Mouse (Mus musculus) mouse trophoblast stem cell (cell line): ENCODE measurements around the gene Emilin1.
"Not testable (repeated sequence)": the region's sequence is repeated elsewhere in the genome, so short reads cannot be mapped to it uniquely, and the experiment has no call there.

Source experiments
- in situ Hi-C, 2 experiments: fragments of 300-500 bp; cut with MseI, MboI; formaldehyde crosslinking; loops; 2 replicates in 1 of 2; 3 replicates in 1 of 2; pipeline ENCODE4 v1.15.1; 2025

The Emilin1 gene

GRCm38 (mm10) chr5:30913060-30913841 is at the start of gene Emilin1:
Gene Emilin1 (plus strand): TSS chr5:30913402.
- in situ Hi-C loops, result no loop called here

GRCm38 (mm10) chr5:30863852-30864251 is 49.4 kb upstream of the Emilin1 start:
- in situ Hi-C loops, result no loop called here

- in situ Hi-C loops, result no loop called here
Observed at GRCm38 (mm10) chr5:30864322-30864721, 48.9 kb upstream of the Emilin1 start.

GRCm38 (mm10) chr5:30866871-30867270 is 46.3 kb upstream of the Emilin1 start:
- in situ Hi-C loops, result no loop called here

GRCm38 (mm10) chr5:30867712-30868111 is 45.5 kb upstream of the Emilin1 start, which contains the start of gene Tmem214:
Gene Tmem214 (plus strand): TSS chr5:30868012.
- in situ Hi-C loops, result no loop called here

GRCm38 (mm10) chr5:30868981-30869380 is 44.2 kb upstream of the Emilin1 start:
- in situ Hi-C loops, result no loop called here

GRCm38 (mm10) chr5:30869405-30870130 is 43.6 kb upstream of the Emilin1 start:
- in situ Hi-C loops, result no loop called here

GRCm38 (mm10) chr5:30870131-30870406 is 43.1 kb upstream of the Emilin1 start:
- in situ Hi-C loops, result no loop called here

- in situ Hi-C loops, result no loop called here
Observed at GRCm38 (mm10) chr5:30872574-30872973, 40.6 kb upstream of the Emilin1 start.

- in situ Hi-C loops, result no loop called here
Observed at GRCm38 (mm10) chr5:30874365-30874764, 38.8 kb upstream of the Emilin1 start.

- in situ Hi-C loops, result no loop called here
Observed at GRCm38 (mm10) chr5:30878616-30879015, 34.6 kb upstream of the Emilin1 start.

GRCm38 (mm10) chr5:30879347-30879943 is 33.8 kb upstream of the Emilin1 start:
- in situ Hi-C loops, result no loop called here

GRCm38 (mm10) chr5:30881839-30882238 is 31.4 kb upstream of the Emilin1 start:
- in situ Hi-C loops, result not testable (repeated sequence)

- in situ Hi-C loops, result no loop called here
Observed at GRCm38 (mm10) chr5:30886209-30886608, 27.0 kb upstream of the Emilin1 start.

GRCm38 (mm10) chr5:30886731-30887130 is 26.5 kb upstream of the Emilin1 start:
- in situ Hi-C loops, result no loop called here

GRCm38 (mm10) chr5:30887331-30887761 is 25.9 kb upstream of the Emilin1 start:
- in situ Hi-C loops, result no loop called here

GRCm38 (mm10) chr5:30887858-30888336 is 25.3 kb upstream of the Emilin1 start:
- in situ Hi-C loops, result no loop called here

- in situ Hi-C loops, result no loop called here
Observed at GRCm38 (mm10) chr5:30888337-30889087, 24.7 kb upstream of the Emilin1 start, which contains the start of gene Agbl5. Gene Agbl5 (plus strand): TSS chr5:30888694.

GRCm38 (mm10) chr5:30889088-30889754 is 24.0 kb upstream of the Emilin1 start:
- in situ Hi-C loops, result no loop called here

- in situ Hi-C loops, result no loop called here
Observed at GRCm38 (mm10) chr5:30890375-30890774, 22.8 kb upstream of the Emilin1 start.

GRCm38 (mm10) chr5:30901860-30902259 is 11.3 kb upstream of the Emilin1 start:
- in situ Hi-C loops, result no loop called here
